Mouse (Mus musculus) neural tube, embryonic 13.5 days (tissue): ENCODE measurements around the gene Mfrp. TPM values are rescaled to one million over a fixed set of nuclear protein-coding genes. Genes with fewer than 3 reads are reported as not detected.

ENCODE experiments used
- ATAC-seq: fragments of 200-750 bp; cut with Nextera tagmentation; 2 replicates; pipeline ENCODE4 v1.8.0; 2017; ENCODE audit warnings: low read depth, mild to moderate bottlenecking, moderate TSS enrichment, moderate library complexity
- H3K27ac ChIP-seq: fragments of 300-500 bp; sonication (generic); replicated peaks from 2 replicates; pipeline ENCODE4 v1.5.1; 2015; ENCODE audit warnings: moderate library complexity, mild to moderate bottlenecking, inconsistent platforms
- H3K27me3 ChIP-seq: fragments of 300-500 bp; sonication (generic); 2 replicates; pipeline ENCODE4 v1.6.1; 2015; ENCODE audit warnings: mild to moderate bottlenecking, inconsistent platforms
- H3K36me3 ChIP-seq: fragments of 300-500 bp; sonication (generic); 2 replicates; pipeline ENCODE4 v1.6.1; 2015; ENCODE audit warnings: mild to moderate bottlenecking, inconsistent platforms
- H3K4me1 ChIP-seq: fragments of 300-500 bp; sonication (generic); replicated peaks from 2 replicates; pipeline ENCODE4 v1.6.1; 2015; ENCODE audit warnings: inconsistent platforms
- H3K4me2 ChIP-seq: fragments of 300-500 bp; sonication (generic); 2 replicates; pipeline ENCODE4 v1.6.1; 2015; ENCODE audit warnings: inconsistent platforms, mild to moderate bottlenecking, moderate library complexity
- H3K4me3 ChIP-seq: fragments of 300-500 bp; sonication (generic); 2 replicates; pipeline ENCODE4 v1.5.1; 2015; ENCODE audit warnings: mild to moderate bottlenecking, inconsistent platforms
- H3K9ac ChIP-seq: fragments of 300-500 bp; sonication (generic); 2 replicates; pipeline ENCODE4 v1.6.1; 2015; ENCODE audit warnings: moderate library complexity, mild to moderate bottlenecking, inconsistent platforms
- H3K9me3 ChIP-seq: fragments of 300-500 bp; sonication (generic); 2 replicates; pipeline ENCODE4 v1.6.1; 2016; ENCODE audit warnings: inconsistent platforms
- WGBS: fragments of 180-500 bp; shearing (Covaris S2); methylation state at CpG from one replicate; pipeline ENCODE4 v1.1.7; 2015; 5-methylcytosine and 5-hydroxymethylcytosine counted together
- polyA plus RNA-seq: library from polyadenylated mRNA; unstranded; fragments of >200 nt; fragmentation: Nextera tagmentation; extraction: Ambion mirVana; gene quantifications from 2 replicates; pipeline ENCODE4 v1.2.1, GENCODE M21; 2015

The Mfrp gene
- polyA plus RNA-seq, 1 experiment from 2014 or later, result not detected

DNA sequence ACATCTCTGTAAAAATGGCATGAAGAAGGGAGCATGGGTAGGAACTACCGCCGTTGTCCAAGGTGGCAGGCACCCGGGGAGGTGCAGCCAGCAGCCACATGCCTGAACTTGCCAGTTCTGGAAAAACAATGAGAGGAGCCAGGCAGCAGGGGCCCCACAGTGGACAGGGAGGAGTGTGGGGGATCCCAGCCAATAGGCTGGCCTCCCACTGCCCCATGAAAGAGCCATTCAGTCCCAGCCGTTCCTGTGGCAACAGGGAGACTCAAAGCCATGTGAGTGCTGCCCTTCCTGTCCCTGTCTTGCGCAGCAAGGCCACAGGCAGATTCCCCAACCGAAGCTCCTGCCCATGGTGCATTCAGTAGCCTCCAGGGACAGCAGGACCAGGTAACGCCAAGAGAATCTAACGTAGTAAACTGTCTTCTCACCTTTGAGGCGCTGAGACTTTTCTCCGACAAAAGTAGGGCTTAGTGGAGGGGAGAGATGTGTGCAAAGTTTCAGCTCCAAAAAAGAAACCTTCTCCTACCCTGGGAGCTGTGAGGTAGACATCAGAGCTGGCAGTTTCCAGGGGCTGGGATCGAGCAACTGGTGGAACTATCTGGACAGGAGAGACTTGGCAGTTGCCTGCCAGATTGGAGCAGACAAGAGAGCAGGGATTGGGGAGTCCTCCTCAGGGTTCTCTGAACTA lies 29.5 kb upstream of the Mfrp start:
- peaks cover 61% of the 10 kb centered on the region for H3K4me1 ChIP-seq

DNA sequence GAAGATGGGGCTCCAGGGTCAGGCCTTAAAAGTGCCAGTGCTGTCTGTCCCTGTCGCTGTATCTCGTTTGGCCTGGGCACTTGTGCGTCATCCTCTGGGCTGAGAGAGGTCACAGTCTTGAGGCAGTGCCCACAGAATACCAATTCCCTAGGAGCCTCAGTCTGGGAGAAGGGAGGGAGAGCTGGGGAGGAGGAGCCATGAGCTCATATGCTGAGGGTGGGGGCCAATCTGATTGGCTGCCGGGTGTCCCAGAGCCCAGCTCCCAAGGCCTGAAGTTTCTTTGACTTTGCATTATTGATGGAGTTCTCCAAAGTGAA lies 29.0 kb upstream of the Mfrp start:
- peak overlapping the region; percentile 83 for H3K27ac ChIP-seq
- H3K9ac ChIP-seq, result peak overlapping the region; percentile 43
- no peaks in the 10 kb centered on the region for H3K36me3 ChIP-seq
- peaks cover 56% of the 10 kb centered on the region for H3K4me1 ChIP-seq
- H3K9me3 ChIP-seq, result no peaks in the 10 kb centered on the region
- peaks cover 4% of the 10 kb centered on the region for H3K27me3 ChIP-seq
- WGBS, result 6% methylated on average over 4 of the region's 4 CpGs
- peak overlapping the region; percentile 44 for H3K4me2 ChIP-seq
- no peak overlapping the region for H3K4me3 ChIP-seq
- ATAC-seq, result peak; percentile 64

More for the DNA sequence above, 29.5 kb upstream of the Mfrp start:
- Histone ChIP-seq H3K4me2 (peak overlapping the region; percentile 44), H3K36me3 (no peaks in the 10 kb centered on the region), H3K9me3 (no peaks in the 10 kb centered on the region), H3K9ac (peak overlapping the region; percentile 43), H3K27ac (peak overlapping the region; percentile 83), H3K27me3 (peaks cover 4% of the 10 kb centered on the region), H3K4me3 (no peak overlapping the region)
- WGBS, result 19% methylated on average over 11 of the region's 11 CpGs
- ATAC-seq, result peak; percentile 75

DNA sequence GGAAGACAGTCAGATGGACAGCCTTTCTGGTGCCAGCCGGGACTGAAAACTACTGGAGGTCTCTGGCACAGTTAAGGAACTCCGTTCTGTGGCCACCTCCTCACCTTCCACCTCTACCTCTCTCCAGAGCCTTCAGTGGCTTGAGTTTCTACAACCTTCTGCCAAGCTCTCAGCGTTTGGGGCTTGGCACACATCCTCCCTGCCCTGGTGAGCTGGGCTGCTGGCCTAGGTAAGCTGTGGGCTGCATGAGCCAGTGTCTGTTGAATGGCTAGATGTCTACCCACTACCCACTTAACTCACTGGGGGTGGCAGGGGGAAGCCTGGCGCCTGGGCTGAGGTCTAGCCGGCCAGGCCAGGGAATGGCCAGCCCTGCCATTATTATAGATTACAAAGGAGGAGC lies 28.4 kb upstream of the Mfrp start:
- Histone ChIP-seq H3K4me1 (peaks cover 54% of the 10 kb centered on the region), H3K36me3 (no peaks in the 10 kb centered on the region), H3K4me3 (no peak overlapping the region), H3K4me2 (peak overlapping the region; percentile 44), H3K9me3 (no peaks in the 10 kb centered on the region), H3K27ac (peak overlapping the region; percentile 83), H3K27me3 (peaks cover 4% of the 10 kb centered on the region; the same call in 1 of the 2 replicates), H3K9ac (no peak overlapping the region; the same call in 1 of the 2 replicates)
- ATAC-seq, result no peak
- 37% methylated on average over 5 of the region's 5 CpGs for WGBS

DNA sequence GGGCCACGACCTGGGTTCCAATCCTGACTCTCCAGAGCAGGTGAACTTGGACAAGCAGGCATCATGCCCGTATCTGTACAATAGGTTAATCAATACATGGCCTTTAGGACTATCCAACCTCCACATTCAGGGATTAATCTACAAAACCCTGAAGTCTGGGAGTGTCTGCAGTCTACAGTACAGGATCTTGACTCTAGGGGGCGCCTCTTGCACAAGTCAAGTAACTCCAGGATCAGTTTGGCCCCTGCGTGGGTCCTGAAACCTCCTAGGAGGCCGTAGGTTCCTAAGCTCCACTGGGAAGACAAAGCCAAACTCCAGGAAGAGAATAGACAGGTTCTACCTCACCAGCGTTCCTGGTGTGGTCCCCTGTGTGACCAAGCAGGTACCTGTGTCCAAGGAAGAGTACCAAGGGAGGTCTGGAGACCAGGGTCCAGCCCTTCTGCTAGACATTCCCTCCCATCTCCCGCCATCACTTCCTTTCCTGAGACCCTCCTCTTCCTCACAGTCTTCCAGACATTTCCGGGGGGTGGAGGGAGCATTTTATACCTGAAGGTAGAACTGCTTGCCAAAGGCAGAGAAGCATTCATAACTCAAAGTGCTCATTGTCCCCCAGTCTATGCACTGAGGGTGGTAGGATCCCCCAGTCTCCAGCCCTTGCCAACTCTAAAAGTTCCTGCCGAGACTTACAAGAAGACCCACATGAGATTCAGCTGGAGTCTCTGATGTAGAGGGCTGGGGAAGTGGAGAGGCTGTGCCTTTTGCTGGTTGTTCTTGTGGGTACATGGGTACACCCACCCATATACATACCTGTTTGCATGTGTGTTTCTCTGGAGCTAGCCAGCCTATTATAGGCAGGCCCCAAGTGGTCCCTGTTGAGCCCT lies 26.9 kb upstream of the Mfrp start:
- H3K4me1 ChIP-seq, result peaks cover 59% of the 10 kb centered on the region
- ATAC-seq, result no peak
- WGBS, result 64% methylated on average over 9 of the region's 9 CpGs

DNA sequence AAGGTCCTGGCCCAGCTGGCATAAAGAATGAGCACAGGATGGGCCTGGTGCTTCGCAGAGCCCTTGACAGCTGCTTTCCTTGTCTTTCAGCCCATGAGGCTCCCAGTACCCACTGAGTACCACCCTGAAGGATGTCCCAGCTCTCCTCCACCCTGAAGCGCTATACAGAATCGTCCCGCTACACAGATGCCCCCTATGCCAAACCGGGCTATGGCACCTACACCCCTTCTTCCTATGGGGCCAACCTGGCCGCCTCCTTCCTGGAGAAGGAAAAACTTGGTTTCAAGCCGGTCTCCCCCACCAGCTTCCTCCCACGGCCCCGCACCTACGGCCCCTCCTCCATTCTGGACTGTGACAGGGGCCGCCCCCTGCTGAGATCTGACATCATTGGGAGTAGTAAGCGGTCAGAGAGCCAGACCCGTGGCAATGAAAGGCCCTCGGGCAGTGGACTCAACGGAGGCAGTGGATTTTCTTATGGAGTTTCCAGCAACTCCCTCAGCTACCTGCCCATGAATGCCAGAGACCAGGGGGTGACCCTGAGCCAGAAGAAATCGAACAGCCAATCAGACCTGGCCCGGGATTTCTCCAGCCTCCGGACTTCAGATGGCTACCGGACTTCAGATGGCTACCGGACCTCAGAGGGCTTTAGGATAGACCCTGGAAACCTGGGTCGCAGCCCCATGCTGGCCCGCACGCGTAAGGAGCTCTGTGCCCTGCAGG lies 26.1 kb upstream of the Mfrp start:
- no peaks in the 10 kb centered on the region for H3K36me3 ChIP-seq
- 70% methylated on average over 24 of the region's 24 CpGs for WGBS
- H3K9me3 ChIP-seq, result no peaks in the 10 kb centered on the region
- no peak overlapping the region for H3K4me2 ChIP-seq
- no peak for ATAC-seq
- peaks cover 54% of the 10 kb centered on the region for H3K4me1 ChIP-seq
- no peak overlapping the region for H3K27ac ChIP-seq
- no peak overlapping the region for H3K4me3 ChIP-seq
- H3K27me3 ChIP-seq, result no peaks in the 10 kb centered on the region
- H3K9ac ChIP-seq, result no peak overlapping the region

More for the DNA sequence above, 26.9 kb upstream of the Mfrp start:
- peaks cover 4% of the 10 kb centered on the region; the same call in 1 of the 2 replicates for H3K27me3 ChIP-seq
- H3K9me3 ChIP-seq, result no peaks in the 10 kb centered on the region
- H3K9ac ChIP-seq, result no peak overlapping the region
- H3K4me2 ChIP-seq, result no peak overlapping the region
- no peak overlapping the region for H3K27ac ChIP-seq
- H3K36me3 ChIP-seq, result no peaks in the 10 kb centered on the region
- H3K4me3 ChIP-seq, result no peak overlapping the region

DNA sequence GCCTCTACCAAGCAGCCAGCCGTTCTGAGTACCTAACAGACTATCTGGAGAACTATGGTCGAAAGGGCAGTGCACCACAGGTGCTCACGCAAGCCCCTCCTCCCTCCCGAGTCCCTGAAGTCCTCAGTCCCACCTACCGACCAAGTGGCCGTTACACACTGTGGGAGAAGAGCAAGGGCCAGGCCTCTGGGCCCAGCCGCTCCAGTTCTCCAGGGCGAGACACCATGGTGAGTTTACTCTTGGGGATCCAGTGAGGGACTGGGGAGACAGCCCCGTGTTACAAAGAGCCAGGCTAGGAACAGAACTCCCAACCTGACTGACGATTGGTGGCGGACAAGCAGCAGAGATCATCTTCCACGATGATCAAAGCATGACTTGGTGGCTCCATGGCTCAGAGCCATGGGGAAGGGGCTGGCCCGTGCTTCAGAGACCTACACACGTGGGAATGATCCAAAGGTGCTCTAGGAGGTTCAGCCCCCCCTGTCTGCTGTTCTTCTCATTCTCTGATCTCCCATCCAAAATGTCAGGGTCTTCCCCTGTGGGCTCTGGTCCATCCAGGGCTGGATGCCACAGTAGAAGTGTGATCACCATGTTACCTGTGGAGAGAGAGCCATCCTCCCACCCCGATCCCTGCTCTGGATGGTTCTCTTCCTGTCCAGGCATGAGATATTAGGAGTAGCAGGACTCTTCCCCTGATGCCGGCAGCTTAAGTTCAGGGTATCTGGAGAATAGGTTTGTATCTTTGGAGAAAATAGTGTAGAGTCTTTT lies 25.3 kb upstream of the Mfrp start:
- WGBS, result 70% methylated on average over 16 of the region's 16 CpGs

DNA sequence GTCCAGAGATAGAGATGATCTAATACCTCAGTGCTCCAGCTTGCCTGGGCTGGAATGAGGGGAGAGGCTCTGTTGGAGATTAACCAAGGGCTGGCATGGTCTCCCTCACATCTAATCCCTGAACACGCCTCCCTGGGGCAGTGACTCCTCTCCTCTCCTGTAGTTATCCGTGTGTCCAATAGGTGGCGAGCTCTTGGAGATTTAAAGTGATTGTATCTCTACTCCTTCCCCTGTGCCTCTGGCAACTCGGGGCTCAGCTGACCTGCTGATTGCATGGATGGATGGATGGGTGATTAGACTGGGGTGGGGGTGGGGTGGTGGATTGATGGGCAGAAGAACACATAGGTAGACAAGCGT lies 24.8 kb upstream of the Mfrp start:
- H3K36me3 ChIP-seq, result no peaks in the 10 kb centered on the region
- peaks cover 53% of the 10 kb centered on the region for H3K4me1 ChIP-seq
- 13% methylated on average over 5 of the region's 5 CpGs for WGBS
- H3K27me3 ChIP-seq, result no peaks in the 10 kb centered on the region
- H3K9me3 ChIP-seq, result no peaks in the 10 kb centered on the region
- H3K27ac ChIP-seq, result no peak overlapping the region
- no peak overlapping the region for H3K4me3 ChIP-seq
- H3K9ac ChIP-seq, result no peak overlapping the region
- H3K4me2 ChIP-seq, result no peak overlapping the region
- ATAC-seq, result no peak

More for the DNA sequence above, 25.3 kb upstream of the Mfrp start:
- Histone ChIP-seq H3K36me3 (no peaks in the 10 kb centered on the region), H3K4me1 (peaks cover 53% of the 10 kb centered on the region), H3K27ac (no peak overlapping the region), H3K4me3 (no peak overlapping the region), H3K4me2 (no peak overlapping the region), H3K27me3 (no peaks in the 10 kb centered on the region), H3K9ac (no peak overlapping the region), H3K9me3 (no peaks in the 10 kb centered on the region)
- ATAC-seq, result no peak

DNA sequence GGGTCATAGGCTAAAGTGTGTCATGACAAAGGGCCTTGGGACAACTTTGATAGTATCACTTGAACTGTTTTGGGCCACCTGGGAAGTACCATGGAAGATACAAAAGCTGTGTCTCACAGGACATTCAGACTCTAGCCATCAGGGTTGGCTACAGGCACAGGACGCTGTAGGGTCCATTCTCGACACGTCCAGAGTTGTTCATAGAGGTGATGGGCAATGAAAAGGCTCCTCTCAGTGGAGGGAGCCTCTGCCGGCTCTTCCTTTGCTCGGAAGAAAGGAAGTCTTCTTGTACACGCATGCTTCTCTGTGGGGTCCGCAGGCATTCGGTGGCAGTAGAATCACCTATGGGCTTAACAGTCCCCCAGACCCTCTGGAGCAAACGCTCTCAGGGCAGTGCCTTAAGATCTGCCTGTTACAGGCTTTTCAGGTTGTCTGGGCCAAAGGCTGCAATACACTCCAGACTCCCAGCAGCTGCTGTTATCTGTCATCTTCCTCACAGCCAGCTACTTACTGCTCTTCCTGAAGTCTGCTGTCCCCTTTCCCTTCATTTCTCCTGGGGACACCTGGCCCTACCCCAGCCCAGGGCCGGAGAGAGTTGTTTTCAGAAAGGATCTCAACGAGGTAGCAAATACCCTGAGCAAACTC lies 24.1 kb upstream of the Mfrp start:
- no peaks in the 10 kb centered on the region for H3K9me3 ChIP-seq
- H3K4me1 ChIP-seq, result peaks cover 46% of the 10 kb centered on the region
- no peak overlapping the region for H3K27ac ChIP-seq
- no peak overlapping the region for H3K4me2 ChIP-seq
- no peak overlapping the region for H3K4me3 ChIP-seq
- H3K36me3 ChIP-seq, result no peaks in the 10 kb centered on the region
- no peak overlapping the region for H3K9ac ChIP-seq
- ATAC-seq, result no peak
- 86% methylated on average over 11 of the region's 11 CpGs for WGBS
- 0 out of 2 replicates have a peak, but pooled peaks cover 2% of the 10 kb centered on the region for H3K27me3 ChIP-seq

DNA sequence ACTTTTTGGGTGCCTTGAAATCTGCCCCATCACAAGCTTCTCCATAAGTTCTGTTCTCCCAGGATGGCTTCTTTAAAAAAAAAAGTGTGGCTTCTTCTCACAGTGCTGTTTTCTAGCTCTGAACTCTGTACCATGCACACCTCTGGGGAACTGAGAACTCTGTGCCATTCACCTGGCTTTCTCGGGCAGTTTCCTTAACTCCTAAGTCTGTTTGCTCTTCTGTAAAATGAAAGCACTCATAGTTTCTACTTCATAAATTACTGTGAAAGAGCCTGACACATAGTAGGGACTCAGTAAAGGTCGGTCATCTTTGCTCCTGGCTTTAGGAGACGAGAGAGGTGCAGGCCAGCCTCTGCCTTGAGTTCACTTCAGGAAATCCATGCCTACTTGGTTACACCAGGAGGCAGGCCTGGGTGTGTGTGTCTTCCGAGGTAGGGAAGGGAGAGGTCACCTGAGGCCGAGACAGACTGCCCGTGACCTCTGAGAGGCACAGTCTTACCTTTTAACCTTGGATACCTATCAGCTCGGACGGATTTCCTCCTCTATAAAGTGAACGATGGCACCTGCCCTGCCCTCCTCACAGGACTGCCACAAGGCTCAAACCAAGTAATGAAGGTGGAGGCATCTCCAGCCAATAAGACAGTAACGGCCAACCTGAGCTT lies 23.3 kb upstream of the Mfrp start:
- Histone ChIP-seq H3K27me3 (peaks cover 11% of the 10 kb centered on the region), H3K9ac (no peak overlapping the region), H3K4me1 (peaks cover 38% of the 10 kb centered on the region), H3K9me3 (no peaks in the 10 kb centered on the region), H3K36me3 (no peaks in the 10 kb centered on the region), H3K4me2 (no peak overlapping the region), H3K27ac (no peak overlapping the region), H3K4me3 (no peak overlapping the region)
- no peak for ATAC-seq
- WGBS, result 87% methylated on average over 10 of the region's 10 CpGs

DNA sequence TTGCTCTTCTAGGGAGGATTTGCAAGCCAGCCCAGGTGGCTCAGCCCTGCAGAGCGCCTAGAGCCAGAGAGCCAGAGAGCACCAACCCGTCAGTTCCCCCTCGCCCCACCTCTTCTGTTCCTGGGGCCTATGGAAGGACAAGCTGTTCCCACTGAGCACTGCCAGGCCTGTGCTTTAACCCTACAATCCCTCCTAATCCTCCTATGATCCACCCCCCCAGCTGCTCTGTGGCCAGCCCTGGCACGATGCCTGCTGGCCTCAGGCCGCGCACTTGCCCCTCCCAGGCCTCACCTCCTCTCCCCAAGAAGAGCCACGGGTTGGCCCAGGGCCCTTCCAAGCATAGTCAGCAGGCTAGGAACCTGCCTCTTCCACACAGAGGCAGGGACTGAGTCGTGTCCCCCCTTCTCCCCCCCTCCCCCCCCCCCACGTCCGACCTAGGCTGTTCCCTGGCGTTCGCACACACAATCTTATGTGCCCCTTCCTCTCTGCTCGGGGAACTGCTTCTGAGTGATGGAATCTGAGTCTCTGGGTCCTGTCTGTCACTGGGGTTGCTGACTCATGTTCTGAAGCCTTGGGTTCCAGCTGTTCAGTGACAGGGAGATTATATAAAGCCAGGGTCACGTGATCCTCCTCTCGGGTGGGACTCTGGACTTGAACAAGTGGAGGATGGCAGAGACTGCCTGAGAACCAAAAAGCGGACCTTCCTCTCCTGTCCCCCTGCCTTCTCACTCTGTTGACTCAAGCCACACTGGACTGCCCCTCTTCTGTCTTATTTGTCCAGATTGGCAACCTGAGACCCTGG lies 22.4 kb upstream of the Mfrp start:
- ATAC-seq, result peak; percentile 40; the same call in 1 of the 2 replicates
- Histone ChIP-seq H3K9ac (no peak overlapping the region), H3K4me1 (peaks cover 45% of the 10 kb centered on the region), H3K36me3 (no peaks in the 10 kb centered on the region), H3K4me3 (no peak overlapping the region), H3K27me3 (peaks cover 20% of the 10 kb centered on the region), H3K9me3 (no peaks in the 10 kb centered on the region), H3K27ac (no peak overlapping the region), H3K4me2 (no peak overlapping the region)
- WGBS, result 48% methylated on average over 16 of the region's 16 CpGs
